In genomic region chr1:37101717-37102116, GRCm38 (mm10) we compare ENCODE assay signal across 22 mouse cellular contexts.
"Had no signal": no experiment of that assay in that cellular context is flagged by ENCODE, and none has a peak within 500 bp of the region (broad histone marks: within the 10 kb centered on the region; RNA-seq: fewer than 3 reads in every experiment).

No protein-coding gene starts in this region.

- ATAC-seq: liver, embryonic 12.5 days; midbrain, embryonic 15.5 days had no signal

- H3K4me2 ChIP-seq: kidney, embryonic 15.5 days; limb, embryonic 13.5 days; liver, embryonic 12.5 days; liver, embryonic 15.5 days; lung, embryonic 15.5 days; midbrain, embryonic 15.5 days; neural tube, embryonic 13.5 days; stomach, embryonic 15.5 days had no signal

- H3K9me3 ChIP-seq: kidney, embryonic 15.5 days; limb, embryonic 10.5 days; limb, embryonic 13.5 days; liver, embryonic 12.5 days; liver, embryonic 15.5 days; lung, embryonic 15.5 days; midbrain, embryonic 10.5 days; midbrain, embryonic 15.5 days; neural tube, embryonic 13.5 days; stomach, embryonic 15.5 days had no signal

- H3K27me3 ChIP-seq: kidney, embryonic 15.5 days; limb, embryonic 13.5 days; liver, embryonic 12.5 days; liver, embryonic 15.5 days; lung, embryonic 15.5 days; midbrain, embryonic 15.5 days; neural tube, embryonic 13.5 days; stomach, embryonic 15.5 days had no signal

- H3K27ac ChIP-seq: kidney, embryonic 15.5 days; limb, embryonic 10.5 days; limb, embryonic 13.5 days; liver, embryonic 12.5 days; liver, embryonic 15.5 days; lung, embryonic 15.5 days; midbrain, embryonic 10.5 days; midbrain, embryonic 15.5 days; neural tube, embryonic 13.5 days; stomach, embryonic 15.5 days had no signal

- DNase-seq: kidney, postnatal 10 days; kidney, postnatal 36 days; liver; lung, adult 18-20 months; lung, postnatal 10 days; lung, postnatal 36 days; retina, postnatal 1 day; right cerebral cortex, postnatal 25 days; spleen, adult 18-20 months; thymus, postnatal 25 days had no signal

- H3K36me3 ChIP-seq: kidney, embryonic 15.5 days; limb, embryonic 10.5 days; limb, embryonic 13.5 days; liver, embryonic 12.5 days; liver, embryonic 15.5 days; lung, embryonic 15.5 days; midbrain, embryonic 10.5 days; midbrain, embryonic 15.5 days; neural tube, embryonic 13.5 days; stomach, embryonic 15.5 days had no signal

- H3K9ac ChIP-seq: kidney, embryonic 15.5 days; limb, embryonic 13.5 days; liver, embryonic 12.5 days; liver, embryonic 15.5 days; lung, embryonic 15.5 days; midbrain, embryonic 15.5 days; neural tube, embryonic 13.5 days; stomach, embryonic 15.5 days had no signal

- H3K4me3 ChIP-seq: kidney, embryonic 15.5 days; limb, embryonic 10.5 days; limb, embryonic 13.5 days; liver, embryonic 12.5 days; liver, embryonic 15.5 days; lung, embryonic 15.5 days; megakaryocyte, embryonic 14.5 days; midbrain, embryonic 10.5 days; midbrain, embryonic 15.5 days; myocyte; neural tube, embryonic 13.5 days; stomach, embryonic 15.5 days had no signal

- H3K4me1 ChIP-seq: liver, embryonic 12.5 days; liver, embryonic 15.5 days; lung, embryonic 15.5 days; megakaryocyte, embryonic 14.5 days; stomach, embryonic 15.5 days had no signal
